Mouse (Mus musculus): ENCODE data around the gene Esr1. TPM values are rescaled to one million over a fixed set of nuclear protein-coding genes. Genes with fewer than 3 reads are reported as not detected.

Esr1 gene
- polyA plus RNA-seq, 1 experiment from 2014 or later = 0.18 TPM

DNA sequence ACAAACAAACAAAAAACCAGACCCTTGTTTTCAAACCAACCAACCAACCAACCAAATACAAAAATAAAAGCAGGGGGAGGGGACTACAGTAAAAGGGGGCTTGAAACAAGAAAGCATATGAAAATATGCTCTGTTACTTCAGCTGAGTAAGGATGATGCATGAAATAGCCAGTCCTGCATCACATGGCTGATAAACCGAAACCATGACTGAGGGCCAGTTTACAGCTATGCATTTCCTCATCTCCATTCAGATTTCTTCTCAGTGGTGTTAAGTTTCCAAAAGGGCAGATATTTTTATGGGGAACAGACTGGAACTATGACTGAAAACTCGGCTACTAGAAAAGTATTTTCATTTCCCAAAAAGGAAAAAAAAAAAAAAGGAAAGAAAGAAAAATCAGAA, 417.8 kb downstream of the Esr1 start:
- DNase-seq (ENCODE audit: low spot score) (no peak), ATAC-seq (no peak)
- Histone ChIP-seq H3K27ac (ENCODE audit: low read depth, low read length) (no peak overlapping the region), H3K4me2 (ENCODE audit: low read length) (no peak overlapping the region), H3K4me3 (ENCODE audit: low read depth, low read length) (no peak overlapping the region), H3K4me1 (ENCODE audit: control insufficient read depth, insufficient read depth, low read length) (no peaks in the 10 kb centered on the region; the same call in 1 of the 2 replicates), H3K27me3 (replicated peaks; ENCODE audit: control insufficient read depth, insufficient read depth, low read length) (no peaks in the 10 kb centered on the region), H3K9ac (ENCODE audit: low read length) (no peak overlapping the region), H3K36me3 (ENCODE audit: control insufficient read depth, insufficient read depth, low read length) (no peaks in the 10 kb centered on the region), H3K9me3 (replicated peaks; ENCODE audit: control insufficient read depth, low read length) (no peaks in the 10 kb centered on the region)
- WGBS = 85% methylated on average over 2 of the region's 2 CpGs

DNA sequence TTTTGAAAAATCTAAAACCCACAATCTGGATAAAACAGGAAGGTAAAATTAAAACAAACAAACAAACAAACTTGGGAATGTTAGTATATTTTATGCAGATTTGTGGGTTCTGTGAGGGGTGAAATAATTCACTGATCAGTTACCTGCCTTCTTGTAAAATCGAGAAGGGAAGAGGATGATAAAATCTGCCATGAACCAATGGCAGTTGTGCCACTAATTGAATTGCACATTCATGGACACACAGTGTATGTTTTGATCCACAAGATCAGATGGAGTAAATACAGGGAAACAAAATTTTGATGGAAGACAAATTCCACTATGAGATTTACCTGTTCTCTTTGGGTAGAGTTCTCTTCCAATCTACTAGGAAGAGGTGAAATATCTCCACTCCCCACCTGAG, 418.5 kb downstream of the Esr1 start:
- WGBS = 85% methylated on average over 1 of the region's 1 CpGs
- ATAC-seq (no peak), DNase-seq (ENCODE audit: low spot score) (no peak)
- Histone ChIP-seq H3K4me1 (ENCODE audit: control insufficient read depth, insufficient read depth, low read length) (no peaks in the 10 kb centered on the region; the same call in 1 of the 2 replicates), H3K9me3 (replicated peaks; ENCODE audit: control insufficient read depth, low read length) (no peaks in the 10 kb centered on the region), H3K4me3 (ENCODE audit: low read depth, low read length) (no peak overlapping the region), H3K4me2 (ENCODE audit: low read length) (no peak overlapping the region), H3K27ac (ENCODE audit: low read depth, low read length) (no peak overlapping the region), H3K27me3 (replicated peaks; ENCODE audit: control insufficient read depth, insufficient read depth, low read length) (no peaks in the 10 kb centered on the region), H3K9ac (ENCODE audit: low read length) (no peak overlapping the region), H3K36me3 (ENCODE audit: control insufficient read depth, insufficient read depth, low read length) (no peaks in the 10 kb centered on the region)

DNA sequence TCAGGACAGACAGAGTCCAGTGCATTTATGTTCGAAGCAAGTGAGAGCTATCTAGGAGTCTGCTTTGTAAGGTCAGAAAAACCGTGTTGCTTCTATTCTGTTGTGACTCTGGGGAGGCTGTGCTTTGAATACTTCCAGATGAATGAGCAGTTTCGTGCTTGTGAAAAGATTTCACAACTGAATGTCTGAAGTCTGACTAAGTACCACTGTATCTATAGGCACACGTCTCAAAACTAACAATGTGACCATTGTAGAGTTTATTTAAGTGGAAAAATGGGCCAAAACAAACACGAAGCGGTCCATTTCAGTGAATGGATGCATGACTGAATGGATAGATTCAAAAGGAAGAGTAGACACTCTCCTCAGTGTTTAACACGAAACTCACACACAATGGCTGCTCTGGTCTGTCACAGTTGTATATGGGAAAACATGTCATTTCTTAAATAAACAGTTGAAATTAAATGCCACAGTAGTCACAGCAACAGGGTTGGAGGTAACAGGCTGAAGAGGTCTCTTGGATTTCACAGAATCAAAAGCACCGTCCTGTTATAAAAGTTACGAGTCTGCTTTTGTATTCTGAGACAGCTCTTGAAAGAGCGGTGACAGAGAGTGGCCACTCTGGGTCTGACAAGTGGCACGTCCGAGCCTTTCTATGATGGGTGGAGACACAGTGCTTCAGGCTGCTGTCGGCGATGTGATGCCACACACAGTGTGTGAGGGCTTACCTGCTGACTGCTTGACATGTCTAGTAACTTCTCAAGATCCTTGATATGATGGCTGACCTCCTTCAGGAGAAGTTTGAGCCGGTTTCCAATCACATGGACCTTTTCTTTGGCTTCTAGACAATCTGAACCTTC, 421.0 kb downstream of the Esr1 start:
- 25% methylated on average over 15 of the region's 15 CpGs for WGBS
- ATAC-seq = peak; percentile 50; the same call in 1 of the 2 replicates

DNA sequence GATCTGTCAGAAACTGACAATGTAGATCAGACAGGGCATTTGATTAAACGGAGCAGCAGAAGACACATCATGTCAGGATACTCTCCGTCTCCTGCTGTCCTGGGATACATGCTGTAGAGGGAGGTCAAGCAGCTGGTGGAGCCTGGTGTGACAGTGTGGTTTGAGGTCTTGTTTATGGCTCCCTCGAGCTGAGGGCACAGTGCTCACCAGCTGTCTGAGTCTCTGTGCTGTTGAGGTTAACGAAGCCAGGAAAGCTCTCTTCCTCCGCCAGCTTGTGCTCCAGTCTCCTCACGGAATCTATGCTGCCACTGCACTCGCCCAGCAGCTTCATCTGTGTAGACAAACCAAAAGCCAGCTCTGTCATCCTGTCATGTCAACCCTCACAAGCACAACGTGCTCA, 429.9 kb downstream of the Esr1 start:
- Histone ChIP-seq H3K27me3 (replicated peaks; ENCODE audit: control insufficient read depth, insufficient read depth, low read length) (no peaks in the 10 kb centered on the region), H3K9me3 (replicated peaks; ENCODE audit: control insufficient read depth, low read length) (no peaks in the 10 kb centered on the region), H3K4me3 (ENCODE audit: low read depth, low read length) (no peak overlapping the region), H3K4me1 (ENCODE audit: control insufficient read depth, insufficient read depth, low read length) (no peaks in the 10 kb centered on the region), H3K36me3 (ENCODE audit: control insufficient read depth, insufficient read depth, low read length) (no peaks in the 10 kb centered on the region), H3K4me2 (ENCODE audit: low read length) (no peak overlapping the region), H3K27ac (ENCODE audit: low read depth, low read length) (no peak overlapping the region), H3K9ac (ENCODE audit: low read length) (no peak overlapping the region)
- WGBS = 77% methylated on average over 8 of the region's 8 CpGs
- DNase-seq (ENCODE audit: low spot score) (no peak), ATAC-seq (no peak)

More for the DNA sequence above, 421.0 kb downstream of the Esr1 start:
- Histone ChIP-seq H3K27ac (ENCODE audit: low read depth, low read length) (no peak overlapping the region), H3K4me1 (ENCODE audit: control insufficient read depth, insufficient read depth, low read length) (no peaks in the 10 kb centered on the region; the same call in 1 of the 2 replicates), H3K4me3 (ENCODE audit: low read depth, low read length) (no peak overlapping the region), H3K27me3 (replicated peaks; ENCODE audit: control insufficient read depth, insufficient read depth, low read length) (no peaks in the 10 kb centered on the region), H3K9me3 (replicated peaks; ENCODE audit: control insufficient read depth, low read length) (no peaks in the 10 kb centered on the region), H3K4me2 (ENCODE audit: low read length) (no peak overlapping the region), H3K9ac (ENCODE audit: low read length) (no peak overlapping the region), H3K36me3 (ENCODE audit: control insufficient read depth, insufficient read depth, low read length) (no peaks in the 10 kb centered on the region)
- peak; percentile 62 for DNase-seq (ENCODE audit: low spot score)

DNA sequence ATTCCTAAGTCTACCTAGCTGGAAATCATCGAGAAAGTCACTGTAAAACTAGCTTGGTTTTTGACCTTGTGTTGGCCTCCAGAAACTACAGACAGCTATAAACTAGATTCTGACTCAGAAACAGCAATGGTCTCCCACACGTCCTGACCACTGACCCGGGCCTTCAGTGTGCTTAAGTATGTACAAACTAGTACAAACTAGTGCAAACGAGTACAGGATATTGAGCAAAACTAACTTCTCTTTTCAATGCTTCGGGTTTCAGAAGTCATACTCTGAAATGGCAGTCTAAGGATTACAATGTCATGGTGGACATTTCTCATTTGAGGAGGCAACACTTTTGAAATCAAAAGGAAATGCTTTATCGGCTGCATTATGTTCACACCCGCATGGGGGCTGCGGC, 433.1 kb downstream of the Esr1 start:
- Histone ChIP-seq H3K4me3 (ENCODE audit: low read depth, low read length) (no peak overlapping the region), H3K4me2 (ENCODE audit: low read length) (no peak overlapping the region), H3K27me3 (replicated peaks; ENCODE audit: control insufficient read depth, insufficient read depth, low read length) (no peaks in the 10 kb centered on the region), H3K4me1 (ENCODE audit: control insufficient read depth, insufficient read depth, low read length) (no peaks in the 10 kb centered on the region), H3K9me3 (replicated peaks; ENCODE audit: control insufficient read depth, low read length) (no peaks in the 10 kb centered on the region), H3K9ac (ENCODE audit: low read length) (no peak overlapping the region), H3K36me3 (ENCODE audit: control insufficient read depth, insufficient read depth, low read length) (no peaks in the 10 kb centered on the region), H3K27ac (ENCODE audit: low read depth, low read length) (no peak overlapping the region)
- DNase-seq (ENCODE audit: low spot score) = no peak
- WGBS = 90% methylated on average over 8 of the region's 8 CpGs
- no peak for ATAC-seq

DNA sequence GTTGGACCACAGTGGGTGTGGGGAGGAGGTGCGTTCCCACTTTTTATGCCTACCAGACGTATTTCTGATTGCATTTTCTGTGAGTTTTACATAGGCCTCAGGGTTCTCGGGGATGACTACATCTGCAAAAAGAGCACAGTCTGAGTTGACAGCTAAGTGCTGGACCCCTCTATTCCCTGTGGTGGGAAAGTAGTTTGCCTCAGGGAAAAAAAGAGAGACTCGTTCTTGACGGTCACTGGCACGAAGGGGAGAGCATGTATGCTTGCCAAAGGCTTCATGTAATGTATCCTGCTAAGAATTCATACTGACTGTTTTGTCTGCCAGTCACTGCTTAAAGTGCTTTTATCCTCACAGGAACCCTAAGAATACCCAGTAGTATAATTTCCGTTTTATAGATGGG, 433.8 kb downstream of the Esr1 start:
- no peak overlapping the region for H3K4me2 ChIP-seq (ENCODE audit: low read length)
- ATAC-seq (no peak), DNase-seq (ENCODE audit: low spot score) (no peak)
- H3K9ac ChIP-seq (ENCODE audit: low read length) = no peak overlapping the region
- no peaks in the 10 kb centered on the region for H3K36me3 ChIP-seq (ENCODE audit: control insufficient read depth, insufficient read depth, low read length)
- 86% methylated on average over 7 of the region's 7 CpGs for WGBS
- H3K4me3 ChIP-seq (ENCODE audit: low read depth, low read length) = no peak overlapping the region
- H3K27me3 ChIP-seq (replicated peaks; ENCODE audit: control insufficient read depth, insufficient read depth, low read length) = no peaks in the 10 kb centered on the region
- no peaks in the 10 kb centered on the region for H3K9me3 ChIP-seq (replicated peaks; ENCODE audit: control insufficient read depth, low read length)
- H3K4me1 ChIP-seq (ENCODE audit: control insufficient read depth, insufficient read depth, low read length) = no peaks in the 10 kb centered on the region
- H3K27ac ChIP-seq (ENCODE audit: low read depth, low read length) = no peak overlapping the region

DNA sequence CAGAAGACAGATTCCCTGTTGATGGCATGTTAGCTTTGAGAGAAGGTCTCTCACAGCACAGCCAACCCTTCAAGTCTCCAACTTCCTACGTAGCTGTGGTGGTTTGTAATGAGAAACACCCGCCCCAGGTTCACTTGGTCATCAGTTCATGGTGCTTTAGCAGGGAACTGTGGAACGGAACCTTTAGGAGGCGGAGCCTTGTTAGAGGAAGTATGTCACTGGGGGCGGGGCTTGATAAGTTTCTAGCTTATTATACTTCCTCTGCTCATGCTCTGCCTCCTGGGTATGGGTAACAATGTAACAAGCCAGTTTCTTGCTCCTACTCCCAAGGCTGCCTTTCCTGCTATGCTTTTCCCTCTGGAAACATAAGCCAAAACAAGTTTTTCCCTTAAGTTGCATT, 434.3 kb downstream of the Esr1 start:
- no peaks in the 10 kb centered on the region for H3K36me3 ChIP-seq (ENCODE audit: control insufficient read depth, insufficient read depth, low read length)
- no peak overlapping the region for H3K27ac ChIP-seq (ENCODE audit: low read depth, low read length)
- no peak overlapping the region for H3K4me2 ChIP-seq (ENCODE audit: low read length)
- H3K9ac ChIP-seq (ENCODE audit: low read length) = no peak overlapping the region
- no peaks in the 10 kb centered on the region for H3K27me3 ChIP-seq (replicated peaks; ENCODE audit: control insufficient read depth, insufficient read depth, low read length)
- 85% methylated on average over 5 of the region's 5 CpGs for WGBS
- no peaks in the 10 kb centered on the region for H3K4me1 ChIP-seq (ENCODE audit: control insufficient read depth, insufficient read depth, low read length)
- no peak for DNase-seq (ENCODE audit: low spot score)
- H3K9me3 ChIP-seq (replicated peaks; ENCODE audit: control insufficient read depth, low read length) = no peaks in the 10 kb centered on the region
- no peak for ATAC-seq
- no peak overlapping the region for H3K4me3 ChIP-seq (ENCODE audit: low read depth, low read length)

Other genes with a start within 250 kb of the Esr1 start
- gene Zbtb2, start 223.5 kb upstream of the Esr1 start, polyA plus RNA-seq (2014; fragmentation: Nextera tagmentation; extraction: Ambion mirVana) = 16.5 and 20.3 TPM in 2 replicates
- gene Rmnd1, start 179.2 kb upstream of the Esr1 start, polyA plus RNA-seq (2014; fragmentation: Nextera tagmentation; extraction: Ambion mirVana) = 47.0 and 55.8 TPM in 2 replicates
- 13.9 and 14.7 TPM in 2 replicates for gene Armt1, start 179.1 kb upstream of the Esr1 start, polyA plus RNA-seq (2014; fragmentation: Nextera tagmentation; extraction: Ambion mirVana)
- gene Ccdc170, start 129.1 kb upstream of the Esr1 start, polyA plus RNA-seq (2014; fragmentation: Nextera tagmentation; extraction: Ambion mirVana) = 0.17 and 0.18 TPM in 2 replicates

Measured in forebrain, embryonic 14.5 days (tissue).